Mouse (Mus musculus): ENCODE data around the gene Hs3st3b1. TPM values are rescaled to one million over a fixed set of nuclear protein-coding genes. Genes with fewer than 3 reads are reported as not detected.

Hs3st3b1 gene
- polyA plus RNA-seq, 1 experiment from 2014 or later = 4.8 TPM

DNA sequence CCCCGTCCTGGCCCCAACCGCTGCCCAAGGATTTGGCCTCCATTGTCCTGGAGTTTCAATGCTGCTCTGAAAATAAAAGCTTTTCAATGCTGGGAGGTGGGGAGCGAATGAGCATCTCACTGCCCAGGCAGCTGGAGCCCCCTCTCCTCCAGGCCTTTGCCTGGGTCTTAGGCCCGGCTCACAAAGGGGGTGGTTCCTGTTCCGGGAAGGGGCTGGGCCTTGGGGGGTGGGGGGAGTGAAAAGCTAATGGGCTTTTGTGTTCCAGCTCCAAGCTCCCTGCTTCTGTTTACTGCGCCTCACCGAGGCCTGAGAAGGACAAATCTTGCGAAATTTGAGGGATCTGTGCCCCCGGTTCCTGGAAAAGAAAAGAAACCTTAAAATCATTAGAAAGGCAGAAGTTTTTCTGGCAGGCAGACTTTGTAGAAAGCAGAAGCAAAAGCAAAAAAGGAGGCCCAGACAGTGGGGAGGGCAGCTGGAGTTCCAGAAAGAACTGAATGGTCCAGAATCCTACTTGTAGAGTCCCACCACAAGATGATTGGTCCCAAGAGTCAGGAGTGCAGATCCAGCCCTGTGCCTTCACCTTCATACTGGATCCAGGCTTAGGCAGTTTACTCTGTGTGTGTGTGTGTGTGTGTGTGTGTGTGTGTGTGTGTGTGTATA lies 23.5 kb downstream of the Hs3st3b1 start:
- H3K9ac ChIP-seq (ENCODE audit: low read depth, low read length) = no peak overlapping the region
- H3K27ac ChIP-seq (ENCODE audit: low read depth, low read length) = no peak overlapping the region
- no peaks in the 10 kb centered on the region for H3K27me3 ChIP-seq (replicated peaks; ENCODE audit: control insufficient read depth, insufficient read depth, low read length)
- no peaks in the 10 kb centered on the region for H3K36me3 ChIP-seq (ENCODE audit: control insufficient read depth, insufficient read depth, low read length)
- 19% methylated on average over 9 of the region's 9 CpGs for WGBS
- no peaks in the 10 kb centered on the region for H3K9me3 ChIP-seq (ENCODE audit: control insufficient read depth, low read length)
- H3K4me1 ChIP-seq (ENCODE audit: control insufficient read depth, insufficient read depth, low read depth, low read length) = no peaks in the 10 kb centered on the region
- H3K4me3 ChIP-seq (ENCODE audit: low read length) = no peak overlapping the region
- no peak; the same call in 1 of the 2 replicates for ATAC-seq
- H3K4me2 ChIP-seq (ENCODE audit: low read length) = no peak overlapping the region

GRCm38 (mm10) chr11:63897856-63898508 lies 24.1 kb downstream of the Hs3st3b1 start:
- ATAC-seq = no peak
- no peak overlapping the region for H3K9ac ChIP-seq (ENCODE audit: low read depth, low read length)
- WGBS = 39% methylated on average over 13 of the region's 13 CpGs
- H3K4me3 ChIP-seq (ENCODE audit: low read length) = no peak overlapping the region
- no peaks in the 10 kb centered on the region for H3K9me3 ChIP-seq (ENCODE audit: control insufficient read depth, low read length)
- no peaks in the 10 kb centered on the region for H3K27me3 ChIP-seq (replicated peaks; ENCODE audit: control insufficient read depth, insufficient read depth, low read length)
- H3K27ac ChIP-seq (ENCODE audit: low read depth, low read length) = no peak overlapping the region
- no peak overlapping the region for H3K4me2 ChIP-seq (ENCODE audit: low read length)
- H3K36me3 ChIP-seq (ENCODE audit: control insufficient read depth, insufficient read depth, low read length) = no peaks in the 10 kb centered on the region
- no peaks in the 10 kb centered on the region for H3K4me1 ChIP-seq (ENCODE audit: control insufficient read depth, insufficient read depth, low read depth, low read length)

DNA sequence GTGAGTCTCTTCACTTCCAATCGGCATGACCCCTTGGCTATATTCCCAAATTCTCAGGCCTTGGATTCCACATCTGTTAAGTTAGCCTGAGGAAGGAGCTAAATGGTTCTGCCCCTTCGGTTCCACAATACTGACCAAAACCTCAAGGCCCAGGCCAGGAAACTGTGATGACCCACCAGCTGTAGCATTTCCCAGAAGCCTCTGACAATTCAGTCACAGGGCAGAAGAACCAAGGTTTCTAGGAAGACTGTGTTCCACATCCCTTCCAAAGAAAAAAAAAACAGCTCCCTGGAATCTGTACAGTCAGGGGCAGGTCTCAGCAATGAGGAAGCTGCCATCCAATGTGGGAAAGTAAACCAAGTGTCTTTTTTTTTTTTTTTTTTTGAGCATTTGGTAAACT lies 25.1 kb downstream of the Hs3st3b1 start:
- Histone ChIP-seq H3K4me1 (ENCODE audit: control insufficient read depth, insufficient read depth, low read depth, low read length) (no peaks in the 10 kb centered on the region), H3K36me3 (ENCODE audit: control insufficient read depth, insufficient read depth, low read length) (no peaks in the 10 kb centered on the region), H3K4me3 (ENCODE audit: low read length) (no peak overlapping the region), H3K27me3 (replicated peaks; ENCODE audit: control insufficient read depth, insufficient read depth, low read length) (0 out of 2 replicates have a peak, but pooled peaks cover 1% of the 10 kb centered on the region), H3K9ac (ENCODE audit: low read depth, low read length) (no peak overlapping the region), H3K4me2 (ENCODE audit: low read length) (no peak overlapping the region), H3K9me3 (ENCODE audit: control insufficient read depth, low read length) (no peaks in the 10 kb centered on the region), H3K27ac (ENCODE audit: low read depth, low read length) (no peak overlapping the region)
- 79% methylated on average over 2 of the region's 2 CpGs for WGBS
- no peak for ATAC-seq

DNA sequence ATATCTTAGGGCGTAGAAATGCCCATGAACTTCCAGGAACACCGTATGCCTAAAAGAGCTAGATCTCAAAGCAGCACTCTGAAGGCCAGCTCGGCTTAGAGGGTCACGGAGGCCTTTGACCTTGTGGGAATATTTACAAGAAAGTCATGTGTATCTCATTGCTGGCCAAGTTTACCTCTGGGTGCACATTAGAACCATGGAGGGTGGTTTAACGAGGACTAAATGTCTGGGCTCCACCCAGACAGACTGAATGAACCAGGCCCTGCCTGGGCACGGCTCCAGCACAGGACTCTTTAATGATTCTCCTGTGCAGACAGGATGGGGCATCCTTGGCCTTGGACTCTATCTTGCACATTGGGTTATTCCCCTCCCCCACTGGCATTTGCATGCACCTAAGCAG lies 27.9 kb downstream of the Hs3st3b1 start:
- H3K9me3 ChIP-seq (ENCODE audit: control insufficient read depth, low read length) = no peaks in the 10 kb centered on the region
- H3K9ac ChIP-seq (ENCODE audit: low read depth, low read length) = no peak overlapping the region
- no peak overlapping the region for H3K4me2 ChIP-seq (ENCODE audit: low read length)
- WGBS = 71% methylated on average over 6 of the region's 6 CpGs
- no peak for ATAC-seq
- H3K27ac ChIP-seq (ENCODE audit: low read depth, low read length) = no peak overlapping the region
- no peaks in the 10 kb centered on the region for H3K36me3 ChIP-seq (ENCODE audit: control insufficient read depth, insufficient read depth, low read length)
- H3K4me3 ChIP-seq (ENCODE audit: low read length) = no peak overlapping the region
- H3K27me3 ChIP-seq (replicated peaks; ENCODE audit: control insufficient read depth, insufficient read depth, low read length) = 0 out of 2 replicates have a peak, but pooled peaks cover 2% of the 10 kb centered on the region
- no peaks in the 10 kb centered on the region for H3K4me1 ChIP-seq (ENCODE audit: control insufficient read depth, insufficient read depth, low read depth, low read length)

GRCm38 (mm10) chr11:63893557-63893956 lies 28.5 kb downstream of the Hs3st3b1 start:
- Histone ChIP-seq H3K27me3 (replicated peaks; ENCODE audit: control insufficient read depth, insufficient read depth, low read length) (0 out of 2 replicates have a peak, but pooled peaks cover 2% of the 10 kb centered on the region), H3K9me3 (ENCODE audit: control insufficient read depth, low read length) (no peaks in the 10 kb centered on the region), H3K27ac (ENCODE audit: low read depth, low read length) (no peak overlapping the region), H3K9ac (ENCODE audit: low read depth, low read length) (no peak overlapping the region), H3K4me1 (ENCODE audit: control insufficient read depth, insufficient read depth, low read depth, low read length) (no peaks in the 10 kb centered on the region), H3K4me3 (ENCODE audit: low read length) (no peak overlapping the region), H3K4me2 (ENCODE audit: low read length) (no peak overlapping the region), H3K36me3 (ENCODE audit: control insufficient read depth, insufficient read depth, low read length) (no peaks in the 10 kb centered on the region)
- no peak for ATAC-seq
- 85% methylated on average over 6 of the region's 6 CpGs for WGBS

- no peak for ATAC-seq
- Histone ChIP-seq H3K9ac (ENCODE audit: low read depth, low read length) (no peak overlapping the region), H3K4me2 (ENCODE audit: low read length) (no peak overlapping the region), H3K27me3 (replicated peaks; ENCODE audit: control insufficient read depth, insufficient read depth, low read length) (0 out of 2 replicates have a peak, but pooled peaks cover 2% of the 10 kb centered on the region), H3K4me3 (ENCODE audit: low read length) (no peak overlapping the region), H3K9me3 (ENCODE audit: control insufficient read depth, low read length) (no peaks in the 10 kb centered on the region), H3K27ac (ENCODE audit: low read depth, low read length) (no peak overlapping the region), H3K4me1 (ENCODE audit: control insufficient read depth, insufficient read depth, low read depth, low read length) (no peaks in the 10 kb centered on the region), H3K36me3 (ENCODE audit: control insufficient read depth, insufficient read depth, low read length) (no peaks in the 10 kb centered on the region)
- WGBS = 73% methylated on average over 7 of the region's 7 CpGs
Observed at GRCm38 (mm10) chr11:63891479-63892020, 30.5 kb downstream of the Hs3st3b1 start.

DNA sequence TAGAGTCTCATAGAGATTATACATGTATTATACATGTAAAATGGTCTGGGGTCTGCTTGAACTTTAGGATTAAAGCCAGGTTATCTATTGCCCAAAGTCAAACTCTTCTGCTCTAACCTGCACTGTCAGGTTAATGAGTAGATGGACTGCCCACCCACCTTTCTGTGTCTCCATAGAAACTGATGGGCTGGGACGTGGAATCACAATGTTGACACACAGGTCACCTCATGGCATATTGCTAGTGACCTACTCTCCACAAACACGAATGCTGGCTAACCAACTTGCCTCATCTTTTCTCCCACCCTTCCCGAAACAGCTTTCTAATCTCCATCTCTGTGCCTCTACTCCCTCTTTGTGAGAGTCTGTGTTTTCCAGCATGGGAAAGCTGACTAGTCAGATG lies 38.7 kb downstream of the Hs3st3b1 start:
- Histone ChIP-seq H3K4me1 (ENCODE audit: control insufficient read depth, insufficient read depth, low read depth, low read length) (no peaks in the 10 kb centered on the region), H3K9me3 (ENCODE audit: control insufficient read depth, low read length) (no peaks in the 10 kb centered on the region), H3K27me3 (replicated peaks; ENCODE audit: control insufficient read depth, insufficient read depth, low read length) (no peaks in the 10 kb centered on the region), H3K9ac (ENCODE audit: low read depth, low read length) (no peak overlapping the region), H3K36me3 (ENCODE audit: control insufficient read depth, insufficient read depth, low read length) (no peaks in the 10 kb centered on the region), H3K27ac (ENCODE audit: low read depth, low read length) (no peak overlapping the region), H3K4me3 (ENCODE audit: low read length) (no peak overlapping the region), H3K4me2 (ENCODE audit: low read length) (no peak overlapping the region)
- ATAC-seq = no peak
- WGBS = 73% methylated on average over 3 of the region's 3 CpGs

DNA sequence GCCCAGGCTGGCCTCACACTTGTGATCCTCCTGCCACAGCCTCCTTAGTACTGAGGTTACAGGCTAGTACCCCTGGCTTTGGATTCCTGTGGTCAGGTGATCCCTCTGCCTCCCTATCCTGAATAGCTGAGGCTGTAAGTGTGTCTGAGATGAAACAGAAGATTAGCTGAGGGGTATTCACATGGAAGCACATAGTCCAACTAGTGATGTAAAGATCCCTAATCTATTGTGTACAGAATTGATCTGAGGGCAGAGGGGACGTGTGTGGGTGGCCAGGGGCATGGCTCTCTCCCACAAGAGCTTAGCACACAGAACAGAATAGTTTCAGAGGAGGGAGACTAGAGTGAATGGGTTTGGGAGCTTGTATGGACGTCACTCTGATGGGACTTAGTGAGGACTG lies 41.8 kb downstream of the Hs3st3b1 start:
- no peak overlapping the region for H3K4me2 ChIP-seq (ENCODE audit: low read length)
- H3K27me3 ChIP-seq (replicated peaks; ENCODE audit: control insufficient read depth, insufficient read depth, low read length) = no peaks in the 10 kb centered on the region
- H3K36me3 ChIP-seq (ENCODE audit: control insufficient read depth, insufficient read depth, low read length) = no peaks in the 10 kb centered on the region
- no peak overlapping the region for H3K4me3 ChIP-seq (ENCODE audit: low read length)
- no peaks in the 10 kb centered on the region for H3K4me1 ChIP-seq (ENCODE audit: control insufficient read depth, insufficient read depth, low read depth, low read length)
- no peaks in the 10 kb centered on the region for H3K9me3 ChIP-seq (ENCODE audit: control insufficient read depth, low read length)
- ATAC-seq = no peak
- H3K9ac ChIP-seq (ENCODE audit: low read depth, low read length) = no peak overlapping the region
- no peak overlapping the region for H3K27ac ChIP-seq (ENCODE audit: low read depth, low read length)
- 48% methylated on average over 2 of the region's 2 CpGs for WGBS

DNA sequence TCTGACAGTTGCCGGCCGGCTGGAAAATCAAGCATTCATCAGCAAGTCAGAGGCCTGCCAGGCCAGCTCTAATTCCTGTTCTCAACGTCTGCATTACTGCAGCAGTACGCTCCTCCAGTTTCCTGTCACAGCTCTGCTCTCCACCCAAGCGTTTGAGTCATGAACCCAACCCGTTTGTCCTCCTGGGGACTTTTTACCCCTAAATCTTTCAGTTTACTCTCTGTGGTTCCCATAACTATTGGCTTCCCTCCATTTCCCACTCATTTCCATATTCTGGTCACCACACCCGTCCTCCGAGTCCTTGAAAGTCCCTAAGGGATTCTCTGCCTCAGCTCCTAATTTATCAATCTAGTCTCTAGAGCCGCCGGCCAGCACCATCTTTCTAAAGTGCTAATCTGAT lies 42.8 kb downstream of the Hs3st3b1 start:
- no peak overlapping the region for H3K4me3 ChIP-seq (ENCODE audit: low read length)
- H3K9me3 ChIP-seq (ENCODE audit: control insufficient read depth, low read length) = no peaks in the 10 kb centered on the region
- H3K27ac ChIP-seq (ENCODE audit: low read depth, low read length) = no peak overlapping the region
- H3K9ac ChIP-seq (ENCODE audit: low read depth, low read length) = no peak overlapping the region
- no peak overlapping the region for H3K4me2 ChIP-seq (ENCODE audit: low read length)
- no peak for ATAC-seq
- no peaks in the 10 kb centered on the region for H3K36me3 ChIP-seq (ENCODE audit: control insufficient read depth, insufficient read depth, low read length)
- H3K4me1 ChIP-seq (ENCODE audit: control insufficient read depth, insufficient read depth, low read depth, low read length) = no peaks in the 10 kb centered on the region
- no peaks in the 10 kb centered on the region for H3K27me3 ChIP-seq (replicated peaks; ENCODE audit: control insufficient read depth, insufficient read depth, low read length)
- 58% methylated on average over 10 of the region's 10 CpGs for WGBS
